Mouse (Mus musculus) E14TG2a.4 (cell line): ENCODE measurements at regions not wholly inside any gene's neighbourhood (a gene's known extent, or its start where the extent isn't known, plus 50 kb on each side); places are given as distances from the start of the nearest gene placed in this dataset.

Source experiments
- CTCF ChIP-seq: conservative IDR thresholded peaks from 2 replicates; pipeline ENCODE4 v1.5.1; 2014; ENCODE audit warnings: low read length
- NANOG ChIP-seq: IDR thresholded peaks from 2 replicates; pipeline ENCODE4 v1.6.1; 2014; ENCODE audit warnings: borderline replicate concordance, low read length, mixed read lengths
- POU5F1 ChIP-seq: IDR thresholded peaks from 2 replicates; pipeline ENCODE4 v1.6.1; 2014; ENCODE audit warnings: low read length, borderline replicate concordance

DNA sequence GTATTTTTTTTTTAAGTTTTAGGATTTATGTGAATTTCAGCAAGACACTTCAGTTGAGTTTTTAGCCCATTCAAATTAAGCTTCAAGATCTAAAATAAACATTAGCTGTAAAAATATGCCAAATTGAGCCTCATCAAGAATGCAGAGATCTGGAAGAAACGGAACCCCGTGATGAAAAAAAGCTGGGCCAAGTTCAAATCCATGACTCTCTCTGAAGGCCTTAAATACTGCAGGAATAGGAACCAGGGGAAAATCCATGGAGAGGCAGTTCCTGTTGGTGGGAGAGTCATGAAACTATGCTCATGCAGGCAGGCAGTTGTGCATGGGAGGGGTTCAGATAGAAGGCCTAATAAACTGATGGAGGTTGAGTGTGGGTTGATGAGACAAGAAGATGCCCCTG lies 430.9 kb downstream of the Nbas start:
- no peak for TF ChIP-seq CTCF
- no peak for TF ChIP-seq NANOG
- TF ChIP-seq POU5F1 = no peak
